Mouse (Mus musculus) megakaryocyte, embryonic 14.5 days (primary cell): ENCODE data around the gene Adgrg1. TPM values are rescaled to one million over a fixed set of nuclear protein-coding genes. Genes with fewer than 3 reads are reported as not detected.

ENCODE experiments used
- H3K27me3 ChIP-seq: replicated peaks from 2 replicates; pipeline ENCODE3; 2012; ENCODE audit warnings: inconsistent platforms
- H3K36me3 ChIP-seq: replicated peaks from 2 replicates; pipeline ENCODE3; 2012; ENCODE audit warnings: low read length, inconsistent platforms, mixed read lengths
- H3K4me1 ChIP-seq: 2 replicates; pipeline ENCODE4 v1.6.1; 2012; ENCODE audit warnings: inconsistent platforms
- H3K4me3 ChIP-seq: replicated peaks from 2 replicates; pipeline ENCODE3; 2012; ENCODE audit warnings: moderate library complexity, mild to moderate bottlenecking, inconsistent platforms
- H3K9me3 ChIP-seq: 2 replicates; pipeline ENCODE4 v1.6.1; 2012; ENCODE audit warnings: inconsistent platforms
- FLI1 ChIP-seq: IDR thresholded peaks from 2 replicates; pipeline ENCODE4 v1.6.1; 2012; ENCODE audit warnings: low read length, inconsistent platforms, mixed read lengths
- GATA1 ChIP-seq: IDR thresholded peaks from 3 replicates; pipeline ENCODE4 v1.6.1; 2012; ENCODE audit warnings: mixed read lengths, low read length, inconsistent platforms, borderline replicate concordance
- polyA plus RNA-seq: library from polyadenylated mRNA; stranded (reverse); fragments of >175 nt; gene quantifications from 2 replicates; pipeline ENCODE4 v1.2.3, GENCODE M21; 2012; ENCODE audit warnings: low replicate concordance; ENCODE audit not compliant: insufficient read depth

Gene Adgrg1
- polyA plus RNA-seq, 1 experiment = 388 TPM

GRCm38 (mm10) chr8:95049636-95050035 is 75.1 kb downstream of the Adgrg1 start:
- Histone ChIP-seq H3K4me1 (peaks cover 94% of the 10 kb centered on the region), H3K9me3 (no peaks in the 10 kb centered on the region), H3K4me3 (no peak overlapping the region), H3K36me3 (peaks cover 48% of the 10 kb centered on the region), H3K27me3 (no peaks in the 10 kb centered on the region)
- TF ChIP-seq GATA1 = no peak
- no peak for TF ChIP-seq FLI1

- H3K27me3 ChIP-seq = no peaks in the 10 kb centered on the region
- peaks cover 39% of the 10 kb centered on the region for H3K36me3 ChIP-seq
- TF ChIP-seq GATA1 (no peak), FLI1 (no peak)
- no peaks in the 10 kb centered on the region for H3K9me3 ChIP-seq
- H3K4me1 ChIP-seq = peaks cover 94% of the 10 kb centered on the region
- H3K4me3 ChIP-seq = no peak overlapping the region
Measured at GRCm38 (mm10) chr8:95054438-95054837, 79.9 kb downstream of the Adgrg1 start.

- TF ChIP-seq FLI1 (no peak), GATA1 (no peak)
- Histone ChIP-seq H3K4me3 (no peak within 1 kb of the TSS), H3K36me3 (peaks cover 39% of the 10 kb centered on the region), H3K27me3 (no peaks in the 10 kb centered on the region), H3K4me1 (peaks cover 94% of the 10 kb centered on the region), H3K9me3 (no peaks in the 10 kb centered on the region)
Measured at GRCm38 (mm10) chr8:95054927-95055510, 80.5 kb downstream of the Adgrg1 start, which contains the start of gene Drc7. Gene Drc7 (plus strand): TSS chr8:95055103.

GRCm38 (mm10) chr8:95056414-95056813 is 81.9 kb downstream of the Adgrg1 start:
- Histone ChIP-seq H3K27me3 (no peaks in the 10 kb centered on the region), H3K4me1 (peaks cover 94% of the 10 kb centered on the region), H3K9me3 (no peaks in the 10 kb centered on the region)

GRCm38 (mm10) chr8:95058661-95059060 is 84.1 kb downstream of the Adgrg1 start:
- H3K4me1 ChIP-seq = peaks cover 98% of the 10 kb centered on the region

More at GRCm38 (mm10) chr8:95056414-95056813, 81.9 kb downstream of the Adgrg1 start:
- H3K36me3 ChIP-seq = peaks cover 36% of the 10 kb centered on the region
- peak overlapping the region; percentile 30 for H3K4me3 ChIP-seq
- TF ChIP-seq FLI1 (no peak), GATA1 (no peak)

GRCm38 (mm10) chr8:95059812-95060533 is 85.4 kb downstream of the Adgrg1 start:
- peak overlapping the region; percentile 88 for H3K4me3 ChIP-seq
- no peaks in the 10 kb centered on the region for H3K9me3 ChIP-seq
- H3K4me1 ChIP-seq = peaks cover 91% of the 10 kb centered on the region
- H3K36me3 ChIP-seq = peaks cover 22% of the 10 kb centered on the region
- no peak for TF ChIP-seq GATA1
- H3K27me3 ChIP-seq = no peaks in the 10 kb centered on the region

More at GRCm38 (mm10) chr8:95058661-95059060, 84.1 kb downstream of the Adgrg1 start:
- Histone ChIP-seq H3K36me3 (peaks cover 27% of the 10 kb centered on the region), H3K27me3 (no peaks in the 10 kb centered on the region), H3K9me3 (no peaks in the 10 kb centered on the region), H3K4me3 (peak overlapping the region; percentile 88)
- TF ChIP-seq GATA1 (no peak), FLI1 (no peak)

Other genes with a start within 250 kb of the Adgrg1 start
- gene Ccl22, start 229.2 kb upstream of the Adgrg1 start, polyA plus RNA-seq = 0.30 TPM in 1 of 2 replicates, not detected in the other
- gene Cx3cl1, start 202.7 kb upstream of the Adgrg1 start, polyA plus RNA-seq = 0.44 TPM in 1 of 2 replicates, not detected in the other
- not detected in 2 replicates for gene Ccl17, start 164.3 kb upstream of the Adgrg1 start, polyA plus RNA-seq
- 62.7 and 175 TPM in 2 replicates for gene Coq9, start 136.4 kb upstream of the Adgrg1 start, polyA plus RNA-seq
- 404 and 666 TPM in 2 replicates for gene Ciapin1, start 136.4 kb upstream of the Adgrg1 start, polyA plus RNA-seq
- gene Polr2c, start 117.3 kb upstream of the Adgrg1 start, polyA plus RNA-seq = 15.3 and 21.3 TPM in 2 replicates
- gene Dok4, start 98.4 kb upstream of the Adgrg1 start, polyA plus RNA-seq = 0.81 and 1.1 TPM in 2 replicates
- 0.73 and 1.4 TPM in 2 replicates for gene Ccdc102a, start 56.7 kb upstream of the Adgrg1 start, polyA plus RNA-seq
- 1.2 and 1.8 TPM in 2 replicates for gene Adgrg5, start 51.1 kb upstream of the Adgrg1 start, polyA plus RNA-seq
- gene Adgrg3, start 42.9 kb downstream of the Adgrg1 start, polyA plus RNA-seq = 111 and 126 TPM in 2 replicates
- 0.51 TPM in 1 of 2 replicates, not detected in the other for gene Drc7, start 80.4 kb downstream of the Adgrg1 start, polyA plus RNA-seq
- gene Katnb1, start 106.4 kb downstream of the Adgrg1 start, polyA plus RNA-seq = 17.2 and 46.5 TPM in 2 replicates
- 53.9 and 60.5 TPM in 2 replicates for gene Kifc3, start 228.1 kb downstream of the Adgrg1 start, polyA plus RNA-seq